Mouse (Mus musculus): ENCODE results near the gene Fcmr. TPM values are rescaled to one million over a fixed set of nuclear protein-coding genes. Genes with fewer than 3 reads are reported as not detected.

Gene Fcmr
- not detected for polyA plus RNA-seq (2012; fragmentation: generic; extraction: Trizol)
- long read RNA-seq, experiment 1, result 0 reads
- long read RNA-seq, experiment 2, result 0 reads

DNA sequence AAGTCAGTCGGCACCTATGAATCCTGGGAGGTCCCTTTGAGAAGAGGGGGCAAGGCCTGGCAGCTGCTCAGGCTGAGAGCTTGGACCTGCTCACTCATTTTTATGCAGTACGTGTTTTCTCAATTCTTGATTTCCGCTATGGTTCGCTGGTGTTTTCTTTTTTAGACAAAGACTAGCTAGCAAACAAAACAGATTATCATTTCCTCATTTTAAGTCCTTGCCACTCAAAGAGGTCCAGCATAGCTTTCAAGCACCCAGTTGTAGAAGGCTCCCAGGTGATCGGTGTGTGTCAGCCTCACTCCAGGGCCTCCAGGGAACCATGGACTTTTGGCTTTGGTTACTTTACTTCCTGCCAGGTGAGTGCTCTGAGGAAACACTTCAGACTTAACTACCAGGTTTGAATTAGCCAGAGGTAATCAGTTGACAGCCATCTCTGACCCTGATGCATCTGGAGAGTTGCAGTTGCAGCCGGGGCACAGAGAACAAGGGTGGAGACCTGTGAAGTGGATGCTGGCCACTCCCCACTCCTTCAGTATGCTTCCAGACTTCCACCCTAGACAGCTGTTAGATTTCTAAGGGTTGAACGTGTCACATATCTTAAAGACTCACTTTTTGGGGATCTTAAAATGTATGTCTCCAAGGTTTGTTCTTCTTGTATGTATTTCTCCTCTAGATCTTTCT is at the start of gene Fcmr:
Gene Fcmr (plus strand): TSS at position 129 of the 681 bp plus-strand sequence.
- Histone ChIP-seq H3K79me3 (ENCODE audit: low read depth) (no peaks in the 10 kb centered on the region), H3K79me2 (ENCODE audit: control insufficient read depth, insufficient read depth) (no peaks in the 10 kb centered on the region), H3K36me3 (ENCODE audit: control insufficient read depth, insufficient read depth) (no peaks in the 10 kb centered on the region), H3K27me3 (ENCODE audit: control insufficient read depth, insufficient read depth, insufficient read length) (peaks cover 13% of the 10 kb centered on the region), H3K4me3 (ENCODE audit: insufficient read depth, poor library complexity, severe bottlenecking) (no peak within 1 kb of the TSS), H3ac (ENCODE audit: control insufficient read depth, insufficient read length, low read depth) (no peak within 1 kb of the TSS)
- TF ChIP-seq MYOD1 (IDR thresholded peaks at IDR 0.05; ENCODE audit: control insufficient read depth, insufficient read length, low read depth) (no peak), USF1 (IDR thresholded peaks at IDR 0.05; ENCODE audit: low read depth) (no peak), MAX (IDR thresholded peaks at IDR 0.05) (no peak), CEBPB (IDR thresholded peaks at IDR 0.05; ENCODE audit: low read depth) (no peak), CTCF (IDR thresholded peaks at IDR 0.05; ENCODE audit: control insufficient read depth, insufficient read depth, insufficient read length) (no peak), FOSL1 (IDR thresholded peaks at IDR 0.05; ENCODE audit: insufficient read depth, low read length, poor library complexity, severe bottlenecking) (no peak), MYOG (IDR thresholded peaks at IDR 0.05; ENCODE audit: control insufficient read depth, extremely low read depth, insufficient read length) (no peak)

DNA sequence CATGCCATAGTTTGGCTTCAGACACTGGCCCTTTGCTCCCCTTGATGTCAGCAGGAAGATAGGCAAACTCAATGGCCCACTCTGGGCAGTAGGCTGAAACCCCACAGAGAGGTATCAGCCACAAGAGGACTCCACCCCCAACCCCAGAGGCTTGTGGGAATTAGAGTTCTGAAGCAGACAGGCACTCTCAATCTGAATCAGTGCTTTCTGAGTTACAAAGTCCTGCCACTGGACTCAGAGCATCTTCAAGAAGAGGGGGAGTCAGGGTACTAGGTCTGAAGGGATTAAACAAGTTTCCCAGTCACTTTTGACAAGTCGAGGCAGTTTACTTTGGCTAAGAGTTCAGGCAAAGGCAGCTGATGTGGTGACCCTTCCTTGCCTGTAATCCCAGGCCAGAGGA is 45.7 kb upstream of the Fcmr start:
- H3ac ChIP-seq (ENCODE audit: control insufficient read depth, insufficient read length, low read depth), result no peak overlapping the region
- no peaks in the 10 kb centered on the region for H3K36me3 ChIP-seq (ENCODE audit: control insufficient read depth, insufficient read depth)
- TF ChIP-seq FOSL1 (IDR thresholded peaks at IDR 0.05; ENCODE audit: insufficient read depth, low read length, poor library complexity, severe bottlenecking) (no peak), MAX (IDR thresholded peaks at IDR 0.05) (no peak), MYOG (IDR thresholded peaks at IDR 0.05; ENCODE audit: control insufficient read depth, extremely low read depth, insufficient read length) (no peak)
- H3K27me3 ChIP-seq (ENCODE audit: control insufficient read depth, insufficient read depth, insufficient read length), result peaks cover 19% of the 10 kb centered on the region
- H3K79me3 ChIP-seq (ENCODE audit: low read depth), result no peaks in the 10 kb centered on the region
- no peaks in the 10 kb centered on the region for H3K79me2 ChIP-seq (ENCODE audit: control insufficient read depth, insufficient read depth)
- H3K4me3 ChIP-seq (ENCODE audit: insufficient read depth, poor library complexity, severe bottlenecking), result no peak overlapping the region

- Histone ChIP-seq H3K79me3 (ENCODE audit: low read depth) (no peaks in the 10 kb centered on the region), H3ac (ENCODE audit: control insufficient read depth, insufficient read length, low read depth) (no peak overlapping the region), H3K79me2 (ENCODE audit: control insufficient read depth, insufficient read depth) (no peaks in the 10 kb centered on the region), H3K36me3 (ENCODE audit: control insufficient read depth, insufficient read depth) (no peaks in the 10 kb centered on the region), H3K4me3 (ENCODE audit: insufficient read depth, poor library complexity, severe bottlenecking) (no peak overlapping the region), H3K27me3 (ENCODE audit: control insufficient read depth, insufficient read depth, insufficient read length) (peaks cover 26% of the 10 kb centered on the region)
- TF ChIP-seq CEBPB (IDR thresholded peaks at IDR 0.05; ENCODE audit: low read depth), result no peak
- TF ChIP-seq MYOG (IDR thresholded peaks at IDR 0.05; ENCODE audit: control insufficient read depth, extremely low read depth, insufficient read length), result no peak
- TF ChIP-seq MYOD1 (IDR thresholded peaks at IDR 0.05; ENCODE audit: control insufficient read depth, insufficient read length, low read depth), result no peak
- no peak for TF ChIP-seq USF1 (IDR thresholded peaks at IDR 0.05; ENCODE audit: low read depth)
- TF ChIP-seq CTCF (IDR thresholded peaks at IDR 0.05; ENCODE audit: control insufficient read depth, insufficient read depth, insufficient read length), result no peak
- no peak for TF ChIP-seq MAX (IDR thresholded peaks at IDR 0.05)
- no peak for TF ChIP-seq FOSL1 (IDR thresholded peaks at IDR 0.05; ENCODE audit: insufficient read depth, low read length, poor library complexity, severe bottlenecking)
Measured at GRCm38 (mm10) chr1:130820316-130821148, 44.9 kb upstream of the Fcmr start.

DNA sequence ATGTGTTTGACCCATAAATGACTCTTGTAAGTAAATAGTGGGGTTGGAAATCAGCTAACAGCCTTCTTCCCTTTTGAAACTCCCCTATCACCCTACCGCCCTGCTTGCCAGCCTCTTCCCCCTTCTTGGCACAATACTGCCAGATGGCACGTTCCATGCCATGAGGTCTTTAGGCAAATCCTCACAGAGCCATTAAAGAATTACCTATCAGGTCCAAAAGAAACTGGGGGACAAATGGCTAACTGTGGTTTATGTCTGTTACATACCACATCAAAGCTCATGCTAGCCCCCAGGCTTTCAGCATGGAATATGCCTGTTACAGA is 44.4 kb upstream of the Fcmr start:
- TF ChIP-seq MYOG (IDR thresholded peaks at IDR 0.05; ENCODE audit: control insufficient read depth, extremely low read depth, insufficient read length) (no peak), MAX (IDR thresholded peaks at IDR 0.05) (no peak), USF1 (IDR thresholded peaks at IDR 0.05; ENCODE audit: low read depth) (no peak), CTCF (IDR thresholded peaks at IDR 0.05; ENCODE audit: control insufficient read depth, insufficient read depth, insufficient read length) (no peak), FOSL1 (IDR thresholded peaks at IDR 0.05; ENCODE audit: insufficient read depth, low read length, poor library complexity, severe bottlenecking) (no peak), CEBPB (IDR thresholded peaks at IDR 0.05; ENCODE audit: low read depth) (no peak), MYOD1 (IDR thresholded peaks at IDR 0.05; ENCODE audit: control insufficient read depth, insufficient read length, low read depth) (no peak)
- H3K36me3 ChIP-seq (ENCODE audit: control insufficient read depth, insufficient read depth), result no peaks in the 10 kb centered on the region
- no peaks in the 10 kb centered on the region for H3K79me2 ChIP-seq (ENCODE audit: control insufficient read depth, insufficient read depth)
- no peaks in the 10 kb centered on the region for H3K79me3 ChIP-seq (ENCODE audit: low read depth)
- H3K27me3 ChIP-seq (ENCODE audit: control insufficient read depth, insufficient read depth, insufficient read length), result peaks cover 26% of the 10 kb centered on the region
- H3K4me3 ChIP-seq (ENCODE audit: insufficient read depth, poor library complexity, severe bottlenecking), result no peak overlapping the region
- H3ac ChIP-seq (ENCODE audit: control insufficient read depth, insufficient read length, low read depth), result no peak overlapping the region

DNA sequence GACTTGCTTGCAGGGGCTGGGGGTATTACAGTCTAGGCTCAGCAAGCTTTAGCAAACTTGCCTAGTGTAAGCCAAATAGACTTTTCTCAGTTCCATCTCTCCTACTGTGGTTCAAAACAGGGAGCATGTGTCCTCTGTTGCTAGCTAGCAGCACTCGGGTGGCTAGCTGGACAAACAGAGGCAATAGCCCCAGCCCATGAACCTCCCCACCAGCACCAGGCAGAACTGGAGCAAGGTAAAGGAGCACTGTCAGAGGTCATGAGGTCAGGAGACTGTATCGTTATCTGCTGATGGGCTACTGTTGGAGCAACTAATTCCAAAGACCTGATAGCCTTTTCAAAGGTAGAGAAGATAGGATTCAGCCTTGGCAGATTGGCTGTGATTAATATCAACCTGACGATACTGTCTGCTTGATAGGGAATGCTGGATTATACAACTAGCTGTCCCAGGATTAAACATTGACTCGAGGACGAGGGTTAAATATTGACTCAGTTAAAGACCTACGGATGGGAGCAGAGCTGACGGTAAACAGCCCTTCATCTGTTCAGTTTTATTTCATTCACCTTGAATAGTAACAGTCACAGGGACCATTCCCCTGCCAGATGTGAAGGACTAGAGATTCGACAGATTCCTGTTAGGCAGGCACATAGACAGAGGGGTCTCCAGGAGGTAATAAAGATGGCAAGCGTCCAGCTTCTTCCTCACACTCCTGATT is 43.4 kb upstream of the Fcmr start:
- H3K4me3 ChIP-seq (ENCODE audit: insufficient read depth, poor library complexity, severe bottlenecking), result no peak overlapping the region
- H3K36me3 ChIP-seq (ENCODE audit: control insufficient read depth, insufficient read depth), result no peaks in the 10 kb centered on the region
- TF ChIP-seq MYOG (IDR thresholded peaks at IDR 0.05; ENCODE audit: control insufficient read depth, extremely low read depth, insufficient read length) (no peak), FOSL1 (IDR thresholded peaks at IDR 0.05; ENCODE audit: insufficient read depth, low read length, poor library complexity, severe bottlenecking) (no peak), MYOD1 (IDR thresholded peaks at IDR 0.05; ENCODE audit: control insufficient read depth, insufficient read length, low read depth) (no peak), CEBPB (IDR thresholded peaks at IDR 0.05; ENCODE audit: low read depth) (no peak), CTCF (IDR thresholded peaks at IDR 0.05; ENCODE audit: control insufficient read depth, insufficient read depth, insufficient read length) (no peak), MAX (IDR thresholded peaks at IDR 0.05) (no peak), USF1 (IDR thresholded peaks at IDR 0.05; ENCODE audit: low read depth) (no peak)
- H3ac ChIP-seq (ENCODE audit: control insufficient read depth, insufficient read length, low read depth), result no peak overlapping the region
- H3K79me3 ChIP-seq (ENCODE audit: low read depth), result no peaks in the 10 kb centered on the region
- peaks cover 33% of the 10 kb centered on the region for H3K27me3 ChIP-seq (ENCODE audit: control insufficient read depth, insufficient read depth, insufficient read length)
- no peaks in the 10 kb centered on the region for H3K79me2 ChIP-seq (ENCODE audit: control insufficient read depth, insufficient read depth)

All from C2C12 (cell line).